Mouse (Mus musculus): ENCODE measurements around the gene Mtfmt.
A peak's percentile ranks its signal among the peaks of the same experiment; 100 is the strongest.

Mtfmt gene

DNA sequence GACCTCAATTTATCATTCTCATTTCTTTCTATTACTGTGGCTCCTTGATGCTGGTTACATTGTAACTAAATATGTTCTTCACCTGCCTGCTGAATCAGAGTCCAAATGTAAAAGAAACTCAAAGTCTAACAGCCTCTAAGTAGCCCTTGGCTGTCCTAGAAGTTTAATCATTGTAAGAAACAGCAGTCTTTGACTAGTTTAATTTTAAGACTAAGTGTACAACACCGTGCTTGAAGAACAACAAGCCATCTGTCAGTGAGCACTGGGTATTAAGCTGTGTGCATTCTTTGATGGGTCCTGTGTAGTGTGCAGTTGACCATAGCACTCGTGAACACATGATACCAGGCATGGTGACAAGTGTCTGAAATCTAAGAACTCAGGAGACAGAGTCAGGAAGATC lies 8.1 kb upstream of the Mtfmt start:
- no peak for DNase-seq (ENCODE audit: low spot score in 2 of 2)

DNA sequence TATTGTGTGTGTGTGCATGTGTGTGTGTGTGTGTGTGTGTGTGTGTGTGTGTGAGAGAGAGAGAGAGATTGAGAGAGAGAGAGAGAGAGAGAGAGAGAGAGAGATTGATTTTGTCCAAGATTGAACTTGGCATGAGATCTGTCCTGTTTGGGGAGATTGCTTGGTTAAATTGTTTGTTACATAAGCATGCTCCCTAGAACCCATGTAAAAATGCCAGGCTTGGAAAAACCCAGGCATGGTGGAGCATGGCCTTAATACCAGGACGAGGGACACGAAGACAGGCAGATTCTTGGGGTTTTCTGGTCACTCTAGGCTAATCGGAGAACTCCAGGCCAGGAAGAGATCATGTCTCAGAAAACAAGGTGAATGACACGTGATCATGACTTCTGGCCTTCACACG lies 7.6 kb upstream of the Mtfmt start:
- DNase-seq (ENCODE audit: low spot score in 2 of 2), result no peak

DNA sequence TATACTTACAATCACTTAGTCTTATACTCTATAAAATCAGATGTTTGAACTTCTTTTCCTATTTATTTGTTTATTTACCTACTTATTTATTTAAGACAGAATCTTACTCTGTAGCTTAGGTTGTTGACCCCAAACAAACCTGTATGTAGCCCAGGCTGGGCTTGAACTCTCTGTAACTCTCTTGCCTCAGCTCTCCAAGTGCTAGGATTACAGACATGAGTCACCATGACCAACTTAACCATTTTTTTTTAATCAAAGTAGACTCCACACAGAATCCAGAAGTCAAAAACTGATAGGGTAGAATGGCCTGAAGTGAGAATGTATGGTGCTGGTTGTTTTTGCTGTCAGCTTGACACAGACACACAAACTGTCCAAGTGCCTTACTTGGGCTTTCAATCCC lies 5.2 kb upstream of the Mtfmt start:
- DNase-seq (ENCODE audit: low spot score in 2 of 2), result no peak

DNA sequence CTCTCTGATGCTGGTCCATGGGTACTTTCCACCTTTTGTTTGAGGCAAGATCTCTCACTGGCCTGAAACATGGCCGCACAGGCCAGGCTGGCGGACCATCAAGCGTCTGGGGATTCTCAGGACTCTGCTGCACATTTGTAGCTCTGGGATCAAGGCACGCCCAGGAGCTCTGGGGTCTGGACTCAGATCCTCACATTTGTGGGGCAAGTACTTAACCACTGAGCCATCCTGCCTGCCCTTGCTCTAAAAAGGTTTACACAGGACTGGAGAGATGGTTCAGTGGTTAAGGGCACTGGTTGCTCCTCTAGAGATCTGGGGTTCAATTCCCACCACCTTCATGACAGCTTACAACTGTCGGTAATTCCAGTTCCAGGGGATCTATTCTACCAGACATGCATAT lies 4.7 kb upstream of the Mtfmt start:
- DNase-seq (ENCODE audit: low spot score in 2 of 2), result no peak

DNA sequence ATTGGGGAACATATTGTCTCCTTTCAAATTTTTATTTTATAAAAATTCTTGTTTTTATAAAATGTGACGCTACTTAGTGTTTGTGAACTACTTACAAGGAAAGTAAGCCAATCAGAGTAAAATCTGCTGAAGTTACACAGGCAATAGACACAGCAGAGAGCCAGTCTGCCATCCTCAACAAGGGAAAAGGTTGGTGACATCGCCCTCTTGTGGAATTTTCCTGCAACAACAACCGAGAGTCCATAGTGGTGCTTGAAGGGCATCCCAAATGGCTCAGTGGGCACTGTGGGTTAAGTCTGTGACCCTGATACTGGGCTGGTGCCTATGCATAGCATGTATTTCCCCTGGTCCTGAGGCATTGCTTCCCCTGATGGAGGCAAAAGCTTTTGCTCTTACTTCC lies 3.3 kb upstream of the Mtfmt start:
- DNase-seq (ENCODE audit: low spot score in 2 of 2), result peak; percentile 63 to 75

DNA sequence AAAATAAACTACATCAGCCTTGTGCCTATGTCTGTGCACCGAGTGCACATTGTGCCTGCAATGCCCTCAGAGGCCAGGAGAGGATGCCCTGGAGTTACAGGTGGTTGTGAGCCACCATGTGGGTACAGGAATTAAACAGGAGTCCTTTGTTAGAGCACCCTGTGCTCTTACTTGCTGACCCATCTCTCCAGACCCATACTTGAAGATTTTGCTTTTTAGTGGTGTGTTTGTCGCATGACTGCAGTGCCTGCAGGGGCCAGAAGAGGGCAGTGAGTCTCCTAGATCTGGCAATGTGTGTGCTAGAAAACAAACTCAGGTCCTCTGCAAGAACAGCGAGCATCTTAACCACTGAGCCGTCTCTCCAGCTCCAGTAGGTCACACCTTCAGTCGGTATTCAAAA lies 1.4 kb upstream of the Mtfmt start:
- no peak for DNase-seq (ENCODE audit: low spot score in 2 of 2)

DNA sequence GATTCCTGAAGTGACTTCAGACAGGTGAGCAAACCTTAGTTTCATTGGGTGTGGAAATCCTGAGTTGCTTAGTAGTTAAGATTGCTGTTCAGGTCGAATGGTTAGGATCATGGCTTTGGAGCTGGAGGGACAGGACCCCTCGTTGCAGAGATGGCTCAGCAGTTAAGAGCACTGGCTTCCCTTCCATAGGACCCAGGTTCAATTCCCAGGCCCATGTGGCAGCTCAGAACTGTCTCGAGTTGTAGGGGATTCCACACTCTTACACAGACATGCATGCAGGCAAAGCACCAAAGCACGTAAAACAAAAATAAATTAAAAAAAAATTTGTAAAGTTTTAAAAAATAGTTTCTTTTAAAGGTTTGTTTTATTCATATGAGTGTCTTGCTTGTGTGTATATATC lies 371 bp upstream of the Mtfmt start:
- no peak for DNase-seq (ENCODE audit: low spot score in 2 of 2)

DNA sequence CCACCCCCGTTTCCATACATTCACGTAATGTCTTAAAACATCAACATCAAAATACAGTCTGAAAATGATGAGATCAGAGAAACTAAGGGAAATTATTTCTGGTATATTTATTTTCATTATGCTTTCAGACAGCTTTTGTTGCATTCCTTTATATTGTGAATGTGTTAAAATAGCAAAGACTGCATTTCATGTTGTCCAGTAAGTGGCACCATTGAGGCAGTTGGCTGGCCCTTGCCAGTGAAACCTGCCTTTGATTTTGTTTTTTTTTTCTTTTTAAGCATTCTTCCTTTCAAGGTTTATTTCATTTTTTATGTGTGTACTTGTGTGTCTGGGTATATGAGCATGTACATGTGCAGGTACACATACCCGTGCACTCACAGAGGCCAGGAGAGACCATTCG lies 9.1 kb downstream of the Mtfmt start:
- no peak for DNase-seq (ENCODE audit: low spot score in 2 of 2)

DNA sequence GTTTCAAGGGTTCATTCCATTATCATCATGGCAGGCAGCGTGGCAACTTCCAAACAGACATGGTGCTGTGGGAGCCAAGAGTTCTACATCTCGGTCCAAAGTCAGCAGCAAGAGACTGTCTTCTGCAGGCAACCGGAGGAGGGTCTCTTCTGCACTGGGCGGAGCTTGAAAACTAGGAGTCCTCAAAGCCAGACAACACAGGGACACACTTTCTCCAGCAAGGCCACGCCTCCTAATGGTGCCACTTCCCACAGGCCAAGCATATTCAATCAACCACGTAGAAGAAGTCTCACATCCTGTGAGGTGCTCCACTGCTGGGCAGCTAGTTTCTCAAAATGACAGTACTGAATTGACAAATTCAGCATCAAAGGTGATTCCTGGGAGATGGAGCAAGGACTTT lies 12.4 kb downstream of the Mtfmt start:
- DNase-seq (ENCODE audit: low spot score in 2 of 2), result no peak

DNA sequence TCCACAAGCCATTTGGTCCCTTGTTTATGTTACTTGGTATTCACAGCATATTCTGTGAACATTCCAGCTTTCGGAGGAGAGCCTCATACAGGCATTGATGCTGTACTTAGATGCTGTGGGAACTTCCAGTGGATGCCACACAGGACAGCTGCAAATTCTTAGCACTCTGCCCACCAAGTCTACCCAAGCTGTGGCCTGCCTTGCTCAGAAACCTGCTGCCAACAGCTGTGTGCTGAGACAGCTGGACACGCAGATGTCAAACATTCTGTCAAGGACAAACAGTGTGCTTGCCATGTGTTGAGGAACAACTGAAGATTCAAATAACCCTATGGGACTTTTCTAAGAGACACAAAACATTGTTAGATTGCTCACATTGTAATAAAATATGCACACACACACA lies 23.4 kb downstream of the Mtfmt start:
- no peak for DNase-seq (ENCODE audit: low spot score in 2 of 2)

DNA sequence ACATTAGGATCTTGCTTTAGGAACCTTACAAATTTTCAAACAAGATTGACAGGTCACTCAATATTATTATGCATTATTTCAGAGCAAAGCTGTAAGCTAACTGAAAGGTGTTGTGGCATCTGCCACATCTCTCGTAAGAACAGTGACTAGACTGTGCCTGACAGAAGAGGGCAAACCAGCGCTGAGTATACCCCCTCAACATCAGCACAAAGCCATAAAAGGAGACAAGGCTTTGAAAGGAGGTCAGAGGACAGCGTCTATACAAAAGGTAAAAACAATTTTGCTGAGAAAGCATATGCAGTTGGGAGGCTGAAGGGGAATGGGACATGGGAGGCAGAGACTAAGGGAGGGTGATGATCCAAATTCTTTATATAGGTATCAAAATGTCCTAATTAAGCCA lies 24.6 kb downstream of the Mtfmt start:
- DNase-seq (ENCODE audit: low spot score in 2 of 2), result no peak

DNA sequence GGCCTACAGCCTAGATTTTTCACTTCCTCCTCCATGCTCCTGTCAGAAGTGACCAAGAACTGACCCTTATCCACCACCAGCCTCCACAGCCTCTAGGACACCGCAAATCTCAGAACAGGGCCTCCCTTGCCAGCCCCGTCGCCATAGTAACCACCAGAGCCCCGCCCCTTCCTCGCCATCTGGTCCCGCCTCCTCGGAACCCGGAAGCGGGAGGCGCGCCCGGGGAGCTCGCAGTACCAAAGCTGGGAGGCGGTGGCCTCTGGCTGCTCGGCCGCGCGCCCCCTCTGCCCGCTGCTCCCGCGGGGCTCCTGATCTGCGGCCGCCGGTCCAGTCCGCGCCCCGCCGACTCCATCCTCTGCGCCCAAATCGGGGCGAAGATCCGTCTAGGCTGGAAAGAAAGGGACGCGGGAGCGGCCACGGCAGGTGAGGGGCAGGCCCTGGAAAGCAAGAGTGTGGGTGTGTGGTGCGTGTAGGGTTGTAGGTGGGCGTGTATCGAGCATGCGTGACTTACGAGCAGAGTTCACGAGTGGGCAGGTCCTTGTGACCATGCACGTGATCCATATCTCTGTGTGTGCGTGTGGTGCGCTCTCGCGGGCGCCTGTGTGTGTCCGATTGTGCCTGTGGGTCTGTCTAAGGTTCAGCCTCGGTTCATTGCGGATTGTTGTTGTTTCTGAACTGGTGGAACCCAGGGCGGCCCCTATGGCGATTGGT lies 25.3 kb downstream of the Mtfmt start, which contains the start of gene Spg21:
Gene Spg21 (plus strand): TSS at position 216 of the 711 bp plus-strand sequence.
- peak; percentile 88 to 90 for DNase-seq (ENCODE audit: low spot score in 2 of 2)

DNA sequence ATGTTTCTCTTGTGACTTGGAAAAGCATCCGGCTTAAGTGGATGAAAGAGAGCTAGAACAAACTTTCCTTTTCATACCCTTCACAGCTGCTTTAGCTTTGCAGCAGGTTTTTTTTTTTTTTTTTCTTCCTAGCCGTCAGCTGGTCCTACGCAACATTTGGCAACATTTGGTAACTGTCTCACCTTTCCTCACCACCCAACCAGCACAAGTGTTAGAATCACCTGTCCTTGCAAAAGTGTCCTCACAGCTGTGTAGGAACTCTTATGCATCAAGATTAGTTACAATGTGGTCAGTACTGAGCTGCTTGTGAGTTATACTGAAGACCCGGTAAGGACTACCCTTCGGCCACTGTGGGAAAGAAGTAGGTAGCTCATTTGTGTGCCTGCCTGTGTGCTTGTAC lies 27.0 kb downstream of the Mtfmt start:
- no peak for DNase-seq (ENCODE audit: low spot score in 2 of 2)

DNA sequence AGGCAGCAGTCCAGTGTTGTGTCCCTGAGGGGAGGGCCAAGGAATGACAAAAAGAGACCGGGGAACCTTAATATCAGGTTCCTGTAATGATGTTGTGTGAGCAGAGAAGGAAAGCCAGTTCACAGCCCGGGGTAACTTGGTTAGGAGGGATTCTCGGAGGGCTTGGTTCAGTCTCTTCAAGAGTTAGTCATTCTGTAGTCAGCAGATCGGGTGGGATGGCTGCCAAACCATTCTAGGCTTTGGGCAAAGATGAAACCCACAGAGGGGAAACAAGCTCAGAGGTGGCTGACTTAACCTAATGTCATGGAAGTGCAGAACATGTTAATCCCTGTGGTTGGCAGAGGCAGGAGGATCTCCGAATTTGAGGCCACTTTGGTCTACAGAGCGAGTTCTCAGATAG lies 28.6 kb downstream of the Mtfmt start:
- DNase-seq (ENCODE audit: low spot score in 2 of 2), result no peak

DNA sequence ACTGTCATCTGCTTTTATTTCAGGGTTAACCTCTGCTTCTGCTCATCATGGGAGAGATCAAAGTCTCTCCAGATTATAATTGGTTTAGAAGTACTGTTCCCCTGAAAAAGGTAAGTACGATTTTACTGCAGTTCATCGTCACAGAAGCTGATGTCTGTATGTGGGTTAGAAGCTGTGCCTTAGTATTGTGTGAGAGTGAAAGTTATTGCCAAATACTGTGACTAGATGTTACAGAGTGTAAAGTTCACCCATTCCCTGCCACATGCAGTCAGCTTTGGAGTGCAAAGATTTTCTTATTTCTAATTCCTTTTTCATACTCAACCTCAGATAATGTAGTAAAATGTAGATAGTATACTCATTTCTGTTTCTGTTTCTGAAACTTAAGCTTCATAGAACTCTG lies 29.7 kb downstream of the Mtfmt start:
- no peak for DNase-seq (ENCODE audit: low spot score in 2 of 2)

DNA sequence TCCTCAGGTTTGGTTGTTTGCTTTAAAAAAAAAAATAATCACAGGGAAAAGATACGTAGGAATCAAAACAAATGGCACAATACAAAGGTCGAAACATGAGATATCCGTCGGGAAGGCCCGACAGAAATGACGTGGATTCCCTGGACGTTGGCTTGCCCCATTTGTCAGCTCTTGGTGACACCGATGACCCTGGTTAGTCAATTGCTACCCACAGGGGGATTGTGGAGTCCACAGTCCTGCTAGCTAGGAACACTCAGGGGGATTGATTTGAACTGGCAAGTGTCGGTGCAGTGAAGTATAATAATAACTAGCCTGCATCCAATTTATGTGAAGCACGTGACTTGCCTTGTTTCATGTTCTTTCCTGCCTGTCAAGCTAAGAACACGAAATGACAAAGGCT lies 32.1 kb downstream of the Mtfmt start:
- no peak for DNase-seq (ENCODE audit: low spot score in 2 of 2)

DNA sequence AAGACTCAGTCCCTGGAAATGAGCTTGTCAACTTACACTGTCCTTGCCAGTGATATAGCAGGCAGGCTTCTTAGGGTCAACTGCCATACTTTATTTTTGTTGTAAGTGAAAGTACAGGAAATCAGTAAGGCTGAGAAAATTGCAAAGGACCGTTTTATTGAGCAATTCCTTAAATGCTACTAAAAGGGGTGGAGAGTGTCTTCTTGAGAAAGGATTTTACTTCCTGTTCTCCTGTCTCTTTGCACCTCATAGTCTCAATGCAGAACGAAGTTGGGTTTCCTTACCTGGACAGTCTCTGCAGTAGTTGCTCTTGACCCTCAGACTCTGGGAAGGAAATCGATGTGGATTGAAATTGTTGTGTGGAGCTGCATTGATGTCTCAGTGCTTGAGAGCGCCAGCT lies 37.2 kb downstream of the Mtfmt start:
- DNase-seq (ENCODE audit: low spot score in 2 of 2), result no peak

DNA sequence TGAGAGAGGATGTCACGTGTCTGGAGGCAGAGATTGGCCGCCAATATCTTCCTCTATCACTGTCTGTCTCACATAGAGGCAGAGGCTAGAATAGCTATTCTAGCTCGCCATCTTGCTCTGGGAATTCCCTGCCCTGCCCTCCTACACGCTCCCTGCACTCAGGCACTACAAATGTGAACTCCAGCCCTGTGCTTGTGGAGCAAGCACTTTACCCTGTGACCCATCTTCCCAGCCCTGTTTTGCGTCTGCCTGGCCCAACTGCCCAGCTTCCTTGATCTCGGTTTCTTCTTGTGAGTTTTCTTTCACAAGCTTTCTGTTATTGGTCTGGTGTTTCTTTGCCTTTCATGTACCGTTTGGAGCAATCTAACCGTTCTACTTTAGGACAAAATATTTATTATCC lies 43.6 kb downstream of the Mtfmt start:
- DNase-seq (ENCODE audit: low spot score in 2 of 2), result no peak

DNA sequence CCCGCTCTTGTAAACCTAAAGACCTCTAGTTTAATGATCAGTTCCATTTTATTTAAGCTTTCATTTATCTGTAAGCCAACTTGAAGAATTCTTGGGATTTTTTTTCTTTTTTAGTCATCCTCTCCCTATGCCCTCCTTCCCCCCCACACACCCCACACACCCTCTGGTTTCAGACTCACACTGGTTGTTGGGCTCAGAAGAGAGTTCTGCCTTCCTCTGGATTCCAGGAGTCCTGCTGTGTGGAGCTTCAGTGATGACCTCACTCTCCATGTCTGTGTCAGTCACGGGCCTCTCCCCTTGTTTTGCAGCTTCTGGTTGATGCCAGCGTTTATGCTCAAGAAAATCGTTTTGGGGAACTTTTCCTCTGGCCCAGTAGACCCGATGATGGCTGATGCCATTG lies 44.5 kb downstream of the Mtfmt start:
- no peak for DNase-seq (ENCODE audit: low spot score in 2 of 2)

DNA sequence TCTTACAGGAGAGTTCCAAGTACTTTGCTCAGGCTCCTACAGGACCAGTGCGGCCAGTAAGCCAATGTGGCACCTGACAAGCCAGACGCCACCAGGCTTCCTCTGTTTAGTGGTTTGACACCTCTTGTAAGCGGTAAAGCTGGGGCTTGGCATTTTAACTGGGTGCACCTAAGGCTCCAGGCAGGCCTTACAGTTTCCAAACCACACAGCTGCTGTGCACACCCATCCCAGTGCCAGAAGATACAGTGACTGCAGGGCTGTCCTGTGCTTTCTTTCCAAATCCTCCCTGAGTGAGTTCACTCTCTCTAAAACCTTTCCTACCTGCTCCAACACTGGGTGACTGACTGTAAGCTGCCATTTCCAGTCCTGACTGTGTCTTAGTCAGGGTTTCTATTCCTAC lies 55.9 kb downstream of the Mtfmt start:
- DNase-seq (ENCODE audit: low spot score in 2 of 2), result no peak

DNA sequence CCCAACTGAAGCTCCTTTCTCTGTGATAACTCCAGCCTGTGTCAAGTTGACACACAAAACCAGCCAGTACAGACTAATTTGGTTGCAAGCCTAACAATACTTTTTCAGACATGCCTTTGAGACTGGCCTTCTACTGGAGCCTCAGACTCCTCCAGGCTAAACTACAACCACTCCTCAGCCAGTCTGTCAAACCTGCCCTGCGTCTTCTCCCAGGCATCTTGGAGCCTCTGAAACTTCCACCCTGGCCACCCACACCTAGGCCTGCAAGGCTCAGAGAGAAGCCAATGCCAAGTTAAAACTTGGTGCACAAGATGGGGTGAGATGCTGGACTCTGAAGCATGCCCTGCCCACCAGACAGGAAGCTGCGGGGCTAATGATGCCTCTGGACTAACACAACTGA lies 56.8 kb downstream of the Mtfmt start:
- no peak for DNase-seq (ENCODE audit: low spot score in 2 of 2)

DNA sequence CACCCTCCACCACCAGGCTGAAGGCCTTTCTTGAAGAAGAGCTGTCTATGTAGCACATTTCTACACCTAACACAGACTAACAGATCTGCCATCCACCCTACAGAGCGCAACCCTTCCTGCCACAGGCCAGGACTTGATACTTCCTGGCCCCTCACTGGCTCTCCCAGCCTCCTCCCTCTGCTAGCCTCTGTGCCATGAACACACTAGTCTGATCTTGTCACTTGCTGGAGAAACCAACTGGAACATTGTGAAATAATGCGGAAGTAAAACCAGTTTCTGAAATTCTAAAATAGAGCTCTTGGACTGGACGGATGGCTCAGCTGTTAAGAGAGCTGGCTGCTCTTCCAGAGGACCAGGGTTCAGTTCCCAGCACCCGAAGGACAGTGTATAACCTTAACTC lies 57.3 kb downstream of the Mtfmt start:
- no peak for DNase-seq (ENCODE audit: low spot score in 2 of 2)

DNA sequence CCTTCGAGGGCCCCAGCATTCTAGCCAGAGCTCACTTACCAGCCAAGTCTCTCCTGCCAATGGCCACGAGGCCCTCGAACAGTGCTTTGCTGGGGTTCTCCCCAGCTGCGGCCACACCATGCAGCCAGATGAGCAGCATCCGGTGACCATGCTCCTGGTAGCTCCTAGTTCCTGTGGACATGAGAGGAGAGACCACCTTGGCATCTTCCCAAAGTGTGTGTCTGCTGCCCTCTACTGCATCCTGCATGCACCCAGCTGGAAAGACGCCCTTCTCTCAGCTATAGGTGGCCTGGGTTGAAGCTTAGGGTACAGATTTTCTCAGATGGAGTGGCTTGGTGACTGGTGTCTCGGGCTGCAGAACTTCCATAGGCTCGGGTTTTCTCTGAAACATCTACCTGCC lies 66.6 kb downstream of the Mtfmt start:
- DNase-seq (ENCODE audit: low spot score in 2 of 2), result no peak

Measured in right cerebral cortex, postnatal 36 days (tissue).